Mouse (Mus musculus): Measurements from ENCODE around the gene Traf3ip2. TPM values are rescaled to one million over a fixed set of nuclear protein-coding genes. Genes with fewer than 3 reads are reported as not detected.

Traf3ip2 gene
- polyA plus RNA-seq, 1 experiment from 2014 or later: 6.7 TPM

DNA sequence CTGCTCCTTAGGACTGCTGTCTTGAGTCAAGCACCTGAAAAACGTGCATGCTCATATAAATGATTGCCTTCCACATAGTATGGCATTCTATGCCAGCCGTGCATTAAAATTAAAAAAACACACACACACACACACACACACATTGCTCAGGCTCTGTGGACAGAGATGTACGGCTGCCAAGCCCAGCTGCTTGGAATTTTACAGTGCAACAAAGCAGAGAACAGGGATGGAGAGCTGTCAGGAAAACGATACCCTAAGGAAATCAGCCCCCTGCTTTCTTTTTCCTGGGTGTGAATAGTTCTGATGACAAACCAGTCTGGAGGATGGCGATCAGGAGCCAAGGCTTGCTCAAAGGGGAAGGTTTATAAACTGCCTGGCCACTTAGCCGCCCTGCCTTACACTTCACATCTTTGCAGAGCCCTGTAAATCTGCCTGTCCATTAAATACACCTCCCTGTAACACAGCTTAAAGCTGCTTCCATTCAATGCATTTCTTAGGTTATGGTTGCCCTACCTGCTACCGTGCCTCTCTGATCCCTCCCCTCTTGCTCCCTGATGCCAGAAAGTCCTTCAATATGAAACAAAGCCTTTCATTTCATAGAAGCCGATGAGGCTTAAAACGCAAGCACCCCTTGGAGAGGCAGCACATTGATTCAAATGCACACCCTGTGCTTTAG is 15.5 kb upstream of the Traf3ip2 start:
- Histone ChIP-seq H3K4me1 (ENCODE audit: control insufficient read depth, insufficient read depth, low read depth, low read length) (peaks cover 20% of the 10 kb centered on the region), H3K36me3 (ENCODE audit: control insufficient read depth, insufficient read depth, low read length) (no peaks in the 10 kb centered on the region), H3K4me2 (ENCODE audit: low read length) (no peak overlapping the region), H3K4me3 (ENCODE audit: low read length) (no peak overlapping the region), H3K27me3 (replicated peaks; ENCODE audit: control insufficient read depth, insufficient read depth, low read length) (no peaks in the 10 kb centered on the region), H3K9me3 (ENCODE audit: control insufficient read depth, low read length) (no peaks in the 10 kb centered on the region; the same call in 1 of the 2 replicates), H3K9ac (ENCODE audit: low read depth, low read length) (peak overlapping the region; percentile 31), H3K27ac (ENCODE audit: low read depth, low read length) (peak overlapping the region; percentile 66)
- WGBS: 25% methylated on average over 9 of the region's 9 CpGs
- 0 out of 2 replicates have a peak, but pooled peaks have one; percentile 37 for ATAC-seq

DNA sequence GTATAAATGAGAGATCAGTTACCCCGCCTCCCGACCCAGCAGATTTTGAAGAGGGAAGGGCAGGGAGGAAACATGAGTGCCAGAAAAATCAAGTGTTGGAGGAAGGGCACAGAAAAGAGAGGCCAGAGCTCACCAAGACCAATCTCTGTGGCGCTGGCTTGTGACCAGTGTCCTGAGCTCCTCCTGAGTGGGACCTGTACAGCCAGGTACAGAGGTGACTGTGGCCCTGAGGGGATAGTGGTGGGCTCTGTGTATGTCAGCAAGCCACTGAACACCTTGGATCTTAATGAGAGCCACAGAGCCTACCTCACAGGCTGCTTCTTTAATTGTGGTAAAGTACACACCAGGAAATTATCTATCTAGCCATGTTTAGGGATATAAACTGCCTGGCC is 14.9 kb upstream of the Traf3ip2 start:
- no peaks in the 10 kb centered on the region; the same call in 1 of the 2 replicates for H3K9me3 ChIP-seq (ENCODE audit: control insufficient read depth, low read length)
- no peaks in the 10 kb centered on the region for H3K27me3 ChIP-seq (replicated peaks; ENCODE audit: control insufficient read depth, insufficient read depth, low read length)
- H3K4me1 ChIP-seq (ENCODE audit: control insufficient read depth, insufficient read depth, low read depth, low read length): peaks cover 20% of the 10 kb centered on the region
- no peak overlapping the region for H3K4me3 ChIP-seq (ENCODE audit: low read length)
- ATAC-seq: peak; percentile 38; the same call in 1 of the 2 replicates
- H3K27ac ChIP-seq (ENCODE audit: low read depth, low read length): peak overlapping the region; percentile 66
- H3K4me2 ChIP-seq (ENCODE audit: low read length): no peak overlapping the region
- H3K9ac ChIP-seq (ENCODE audit: low read depth, low read length): peak overlapping the region; percentile 31; the same call in 1 of the 2 replicates
- 41% methylated on average over 3 of the region's 3 CpGs for WGBS
- H3K36me3 ChIP-seq (ENCODE audit: control insufficient read depth, insufficient read depth, low read length): no peaks in the 10 kb centered on the region

DNA sequence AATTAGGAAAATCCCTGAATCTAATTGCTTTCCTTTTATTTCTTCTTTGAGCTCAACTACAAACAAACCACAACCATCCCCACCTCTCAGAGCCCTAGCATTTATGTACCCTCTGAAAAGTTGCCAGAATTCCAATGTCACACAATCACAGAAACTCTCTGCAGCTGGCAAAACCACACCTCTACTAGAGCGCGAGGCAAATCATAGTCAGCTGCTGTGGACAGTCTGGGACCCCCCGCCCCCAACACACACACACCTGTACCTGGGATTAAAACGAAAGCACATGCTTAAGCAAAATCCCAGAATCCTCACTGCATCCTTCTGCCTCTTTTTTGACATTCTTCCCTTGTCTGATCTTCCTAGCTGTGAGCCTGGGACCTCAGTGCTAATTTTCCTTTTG is 13.1 kb upstream of the Traf3ip2 start:
- no peaks in the 10 kb centered on the region for H3K27me3 ChIP-seq (replicated peaks; ENCODE audit: control insufficient read depth, insufficient read depth, low read length)

DNA sequence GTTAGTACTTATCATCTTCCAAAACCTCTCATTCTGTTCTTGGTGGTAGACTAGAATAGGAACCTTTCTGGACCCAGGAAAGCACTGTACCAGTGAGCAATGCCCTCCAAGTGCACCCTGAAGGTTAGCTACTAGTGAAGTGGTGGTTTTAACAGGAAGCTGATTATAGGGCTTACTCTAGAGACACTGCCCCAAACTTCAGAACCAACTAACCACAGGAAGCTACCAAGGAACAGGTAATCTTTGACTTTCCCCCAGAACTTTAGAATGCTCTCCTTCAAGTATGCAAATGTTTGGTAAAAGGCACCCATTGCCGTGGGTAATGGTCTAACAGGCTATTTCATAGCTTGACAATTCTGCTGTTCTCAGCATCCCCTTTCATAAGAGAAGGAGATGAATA is 12.6 kb upstream of the Traf3ip2 start:
- no peak for ATAC-seq
- WGBS: 76% methylated on average over 1 of the region's 1 CpGs

More for the DNA sequence above, 13.1 kb upstream of the Traf3ip2 start:
- H3K4me1 ChIP-seq (ENCODE audit: control insufficient read depth, insufficient read depth, low read depth, low read length): peaks cover 20% of the 10 kb centered on the region
- no peak overlapping the region for H3K27ac ChIP-seq (ENCODE audit: low read depth, low read length)
- H3K9ac ChIP-seq (ENCODE audit: low read depth, low read length): no peak overlapping the region
- H3K4me2 ChIP-seq (ENCODE audit: low read length): no peak overlapping the region
- H3K4me3 ChIP-seq (ENCODE audit: low read length): no peak overlapping the region
- no peaks in the 10 kb centered on the region; the same call in 1 of the 2 replicates for H3K9me3 ChIP-seq (ENCODE audit: control insufficient read depth, low read length)
- no peaks in the 10 kb centered on the region for H3K36me3 ChIP-seq (ENCODE audit: control insufficient read depth, insufficient read depth, low read length)
- 83% methylated on average over 4 of the region's 4 CpGs for WGBS
- no peak for ATAC-seq

DNA sequence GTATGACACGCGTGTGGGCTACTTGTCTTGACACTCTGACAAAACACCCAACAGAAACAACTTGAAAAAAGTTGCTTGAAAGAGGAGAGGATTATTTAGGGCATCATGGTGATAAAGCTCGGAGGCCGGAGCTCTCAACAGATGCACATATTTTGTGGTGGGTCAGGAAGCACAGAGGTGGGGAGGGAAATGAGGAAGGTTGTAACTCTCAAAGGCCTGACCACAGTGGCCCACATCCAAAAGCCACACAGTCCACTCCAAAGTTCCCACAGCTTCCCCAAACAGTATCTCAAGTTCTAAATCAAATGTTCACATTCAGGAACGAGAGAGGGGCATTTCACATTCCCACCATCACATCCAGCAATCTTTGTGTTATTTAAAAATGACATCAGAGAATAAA is 11.7 kb upstream of the Traf3ip2 start:
- no peak for ATAC-seq
- H3K9me3 ChIP-seq (ENCODE audit: control insufficient read depth, low read length): peaks cover 8% of the 10 kb centered on the region; the same call in 1 of the 2 replicates
- H3K4me3 ChIP-seq (ENCODE audit: low read length): no peak overlapping the region
- no peaks in the 10 kb centered on the region for H3K36me3 ChIP-seq (ENCODE audit: control insufficient read depth, insufficient read depth, low read length)
- 93% methylated on average over 5 of the region's 5 CpGs for WGBS
- no peak overlapping the region for H3K4me2 ChIP-seq (ENCODE audit: low read length)
- H3K27me3 ChIP-seq (replicated peaks; ENCODE audit: control insufficient read depth, insufficient read depth, low read length): no peaks in the 10 kb centered on the region
- H3K4me1 ChIP-seq (ENCODE audit: control insufficient read depth, insufficient read depth, low read depth, low read length): peaks cover 13% of the 10 kb centered on the region
- H3K27ac ChIP-seq (ENCODE audit: low read depth, low read length): no peak overlapping the region
- H3K9ac ChIP-seq (ENCODE audit: low read depth, low read length): no peak overlapping the region

More for the DNA sequence above, 12.6 kb upstream of the Traf3ip2 start:
- no peaks in the 10 kb centered on the region for H3K36me3 ChIP-seq (ENCODE audit: control insufficient read depth, insufficient read depth, low read length)
- no peak overlapping the region for H3K27ac ChIP-seq (ENCODE audit: low read depth, low read length)
- peaks cover 3% of the 10 kb centered on the region; the same call in 1 of the 2 replicates for H3K9me3 ChIP-seq (ENCODE audit: control insufficient read depth, low read length)
- H3K9ac ChIP-seq (ENCODE audit: low read depth, low read length): no peak overlapping the region
- H3K4me1 ChIP-seq (ENCODE audit: control insufficient read depth, insufficient read depth, low read depth, low read length): peaks cover 20% of the 10 kb centered on the region
- H3K4me2 ChIP-seq (ENCODE audit: low read length): no peak overlapping the region
- H3K27me3 ChIP-seq (replicated peaks; ENCODE audit: control insufficient read depth, insufficient read depth, low read length): no peaks in the 10 kb centered on the region
- no peak overlapping the region for H3K4me3 ChIP-seq (ENCODE audit: low read length)

DNA sequence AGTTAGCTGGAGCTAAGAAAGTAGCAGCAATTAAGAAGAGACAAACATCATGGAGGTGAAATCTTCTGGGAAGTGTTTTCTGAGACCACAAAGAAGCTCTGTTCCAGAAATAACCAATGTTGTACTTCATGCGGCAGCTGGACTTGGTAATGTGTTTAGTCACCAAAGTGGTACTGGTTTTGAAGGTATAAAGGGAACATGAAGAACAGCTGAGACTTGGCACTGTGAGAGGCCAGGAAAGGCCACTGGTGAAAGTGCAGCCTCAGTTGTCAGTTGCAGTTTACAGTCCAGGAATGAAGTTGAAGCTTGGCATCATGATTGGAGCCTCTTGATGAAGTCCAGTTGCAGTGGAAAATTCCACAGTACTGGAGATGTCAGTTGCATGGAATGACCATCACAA is 6.3 kb upstream of the Traf3ip2 start:
- H3K4me2 ChIP-seq (ENCODE audit: low read length): no peak overlapping the region
- H3K4me1 ChIP-seq (ENCODE audit: control insufficient read depth, insufficient read depth, low read depth, low read length): no peaks in the 10 kb centered on the region
- no peak overlapping the region for H3K9ac ChIP-seq (ENCODE audit: low read depth, low read length)
- no peak overlapping the region for H3K4me3 ChIP-seq (ENCODE audit: low read length)
- WGBS: 96% methylated on average over 1 of the region's 1 CpGs
- no peaks in the 10 kb centered on the region for H3K36me3 ChIP-seq (ENCODE audit: control insufficient read depth, insufficient read depth, low read length)
- no peak for ATAC-seq
- peaks cover 13% of the 10 kb centered on the region for H3K9me3 ChIP-seq (ENCODE audit: control insufficient read depth, low read length)
- no peak overlapping the region for H3K27ac ChIP-seq (ENCODE audit: low read depth, low read length)
- no peaks in the 10 kb centered on the region for H3K27me3 ChIP-seq (replicated peaks; ENCODE audit: control insufficient read depth, insufficient read depth, low read length)

DNA sequence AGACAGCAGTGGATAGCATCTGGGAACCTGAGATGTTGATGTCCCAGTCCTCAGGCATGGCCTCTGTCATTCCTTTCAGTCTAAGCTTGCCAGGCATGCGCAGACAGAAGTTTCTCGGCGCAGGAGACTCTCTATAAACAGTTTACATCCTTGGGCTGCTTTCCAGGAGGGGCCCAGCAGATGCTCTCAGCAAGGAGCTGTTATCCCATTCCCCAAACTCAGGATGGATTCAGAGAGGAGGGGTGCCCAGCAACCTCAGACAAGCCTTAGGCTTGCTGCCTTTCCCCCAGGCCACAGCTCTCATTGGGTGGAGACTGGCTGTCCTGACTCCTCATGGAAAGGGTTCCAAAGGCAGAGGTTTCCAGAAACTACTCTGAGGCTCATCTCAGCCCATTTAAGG is 1.5 kb upstream of the Traf3ip2 start:
- H3K9me3 ChIP-seq (ENCODE audit: control insufficient read depth, low read length): peaks cover 3% of the 10 kb centered on the region
- H3K36me3 ChIP-seq (ENCODE audit: control insufficient read depth, insufficient read depth, low read length): no peaks in the 10 kb centered on the region
- 67% methylated on average over 3 of the region's 3 CpGs for WGBS
- H3K4me2 ChIP-seq (ENCODE audit: low read length): no peak overlapping the region
- no peak overlapping the region for H3K9ac ChIP-seq (ENCODE audit: low read depth, low read length)
- no peak overlapping the region for H3K27ac ChIP-seq (ENCODE audit: low read depth, low read length)
- H3K4me1 ChIP-seq (ENCODE audit: control insufficient read depth, insufficient read depth, low read depth, low read length): peaks cover 14% of the 10 kb centered on the region
- H3K27me3 ChIP-seq (replicated peaks; ENCODE audit: control insufficient read depth, insufficient read depth, low read length): no peaks in the 10 kb centered on the region
- no peak for ATAC-seq
- H3K4me3 ChIP-seq (ENCODE audit: low read length): no peak overlapping the region

DNA sequence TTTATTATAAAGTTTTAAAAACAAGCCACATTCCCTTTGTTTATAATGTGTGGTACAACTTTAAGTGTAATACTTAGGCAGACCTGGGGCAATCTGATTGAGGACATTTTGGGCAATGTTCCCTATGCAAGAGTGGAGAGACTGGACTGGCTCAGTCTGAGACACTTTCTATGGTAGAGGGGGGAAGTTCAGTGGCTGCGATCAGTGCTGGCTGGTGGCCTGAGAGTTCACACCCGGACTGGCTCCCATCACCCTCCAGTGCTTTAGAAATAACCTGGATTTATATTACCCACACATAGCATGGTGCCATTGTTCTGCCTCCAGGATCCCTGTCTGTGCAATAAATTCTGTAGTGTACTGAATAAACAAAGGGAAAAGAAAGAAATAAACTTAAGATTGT is 603 bp upstream of the Traf3ip2 start:
- H3K4me1 ChIP-seq (ENCODE audit: control insufficient read depth, insufficient read depth, low read depth, low read length): peaks cover 14% of the 10 kb centered on the region

DNA sequence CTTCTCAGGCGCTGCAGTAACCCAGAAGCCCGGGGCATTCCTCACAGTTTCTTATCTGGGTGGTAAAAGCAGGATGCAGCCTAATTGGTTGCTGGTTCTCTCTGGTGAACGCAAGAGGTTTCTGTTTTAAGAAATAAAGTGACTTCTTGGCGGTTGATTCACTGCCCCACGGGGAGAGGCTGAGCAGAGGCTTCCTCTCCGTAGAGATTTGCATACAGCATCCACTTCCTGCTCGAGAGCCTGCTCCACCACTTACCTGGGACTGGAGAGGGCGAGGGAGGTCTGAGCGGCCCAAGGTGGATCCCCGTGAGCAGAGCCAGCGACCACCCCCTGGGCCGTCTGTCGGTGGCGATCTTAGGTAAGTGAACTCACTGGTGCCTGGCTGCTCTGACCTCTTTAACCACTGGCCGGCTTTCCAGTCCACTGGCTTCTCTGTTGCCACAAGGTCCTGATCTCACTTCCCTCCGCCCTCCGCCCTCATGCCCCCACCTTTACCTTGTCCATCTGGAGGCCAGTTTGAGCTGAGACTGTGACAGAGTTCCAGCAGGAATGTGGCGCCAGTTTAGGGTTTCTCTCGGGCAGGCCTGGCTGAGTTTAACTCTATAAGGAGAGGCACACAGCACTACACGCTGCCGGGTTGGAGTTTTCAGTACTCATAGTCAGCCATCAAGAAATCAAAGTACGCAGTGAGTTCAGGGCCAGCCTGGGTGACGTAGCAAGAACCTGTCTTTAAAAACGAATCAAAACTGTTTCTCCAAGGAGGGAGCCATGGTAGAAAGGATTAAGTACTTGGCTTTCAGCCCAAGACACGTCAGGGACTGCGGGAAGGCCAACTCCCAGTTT is 476 bp downstream of the Traf3ip2 start:
- WGBS: 16% methylated on average over 24 of the region's 26 CpGs
- peaks cover 14% of the 10 kb centered on the region for H3K4me1 ChIP-seq (ENCODE audit: control insufficient read depth, insufficient read depth, low read depth, low read length)
- H3K4me3 ChIP-seq (ENCODE audit: low read length): peak overlapping the region; percentile 11
- H3K9me3 ChIP-seq (ENCODE audit: control insufficient read depth, low read length): no peaks in the 10 kb centered on the region
- H3K4me2 ChIP-seq (ENCODE audit: low read length): peak overlapping the region; percentile 35
- H3K36me3 ChIP-seq (ENCODE audit: control insufficient read depth, insufficient read depth, low read length): no peaks in the 10 kb centered on the region
- H3K27ac ChIP-seq (ENCODE audit: low read depth, low read length): no peak overlapping the region; the same call in 1 of the 2 replicates
- no peaks in the 10 kb centered on the region for H3K27me3 ChIP-seq (replicated peaks; ENCODE audit: control insufficient read depth, insufficient read depth, low read length)
- peak; percentile 44 for ATAC-seq
- H3K9ac ChIP-seq (ENCODE audit: low read depth, low read length): peak overlapping the region; percentile 24; the same call in 1 of the 2 replicates

More for the DNA sequence above, 603 bp upstream of the Traf3ip2 start:
- Histone ChIP-seq H3K9ac (ENCODE audit: low read depth, low read length) (no peak overlapping the region), H3K27ac (ENCODE audit: low read depth, low read length) (no peak overlapping the region), H3K4me2 (ENCODE audit: low read length) (no peak overlapping the region), H3K27me3 (replicated peaks; ENCODE audit: control insufficient read depth, insufficient read depth, low read length) (no peaks in the 10 kb centered on the region), H3K9me3 (ENCODE audit: control insufficient read depth, low read length) (no peaks in the 10 kb centered on the region), H3K4me3 (ENCODE audit: low read length) (no peak overlapping the region), H3K36me3 (ENCODE audit: control insufficient read depth, insufficient read depth, low read length) (no peaks in the 10 kb centered on the region)
- 59% methylated on average over 2 of the region's 2 CpGs for WGBS
- no peak for ATAC-seq
